Mouse (Mus musculus): ENCODE data around the gene Ntm. TPM values are rescaled to one million over a fixed set of nuclear protein-coding genes. Genes with fewer than 3 reads are reported as not detected.

Ntm gene
- total RNA-seq, 2 experiments from 2014 or later, result 2.2 to 2.7 TPM

DNA sequence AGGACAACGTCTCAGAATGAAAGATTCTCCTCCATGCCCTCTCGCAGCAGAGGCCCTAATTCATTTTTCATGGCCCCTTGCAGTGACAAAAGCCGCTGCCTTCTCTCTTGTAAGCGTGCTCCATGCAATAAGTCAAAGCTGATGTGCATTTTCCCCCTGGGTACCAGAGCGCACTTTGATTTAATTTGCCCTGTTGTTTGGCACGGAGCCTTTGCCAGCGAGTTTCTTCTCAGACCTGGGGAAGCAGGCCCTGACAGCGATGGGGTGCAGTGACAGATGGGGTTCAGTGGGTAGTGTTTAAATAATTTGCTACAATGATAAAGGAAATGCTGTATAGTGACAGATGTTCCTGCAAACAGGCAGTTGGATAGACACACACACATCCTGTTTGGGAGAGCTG, 904.1 kb downstream of the Ntm start:
- intact Hi-C loops (cut with DNase I), result no loop called here
- DNase-seq (ENCODE audit: low spot score), result no peak

GRCm38 (mm10) chr9:29055637-29056036, 907.3 kb downstream of the Ntm start:
- DNase-seq (ENCODE audit: low spot score), result no peak
- intact Hi-C loops (cut with DNase I), result no loop called here

GRCm38 (mm10) chr9:29036466-29036865, 926.5 kb downstream of the Ntm start:
- DNase-seq (ENCODE audit: low spot score), result no peak
- intact Hi-C loops (cut with DNase I), result no loop called here

GRCm38 (mm10) chr9:29036058-29036457, 926.9 kb downstream of the Ntm start:
- intact Hi-C loops (cut with DNase I), result no loop called here
- DNase-seq (ENCODE audit: low spot score), result no peak

- no peak for DNase-seq (ENCODE audit: low spot score)
- intact Hi-C loops (cut with DNase I), result no loop called here
These were observed 936.5 kb downstream of the Ntm start for GRCm38 (mm10) chr9:29026410-29026809.

DNA sequence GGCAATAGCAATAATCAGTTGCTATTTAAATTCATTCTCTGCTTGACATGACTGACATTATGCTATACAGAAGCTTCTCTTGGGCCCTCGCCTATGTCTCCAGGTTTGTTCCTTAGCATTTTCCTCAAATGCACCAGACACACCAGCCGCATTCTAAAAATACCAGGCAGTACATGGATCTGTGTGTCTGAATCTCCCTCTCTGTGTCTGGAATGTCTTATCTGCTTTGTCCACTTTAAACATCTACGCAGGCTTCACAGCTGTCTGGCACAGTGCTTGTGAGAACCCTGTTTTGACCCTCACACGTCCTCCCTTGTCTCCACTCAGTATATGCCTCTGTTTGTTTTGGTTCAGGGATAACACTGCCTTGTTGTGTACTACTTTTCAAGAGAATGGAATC, 937.3 kb downstream of the Ntm start:
- intact Hi-C loops (cut with DNase I), result no loop called here
- DNase-seq (ENCODE audit: low spot score), result no peak

DNA sequence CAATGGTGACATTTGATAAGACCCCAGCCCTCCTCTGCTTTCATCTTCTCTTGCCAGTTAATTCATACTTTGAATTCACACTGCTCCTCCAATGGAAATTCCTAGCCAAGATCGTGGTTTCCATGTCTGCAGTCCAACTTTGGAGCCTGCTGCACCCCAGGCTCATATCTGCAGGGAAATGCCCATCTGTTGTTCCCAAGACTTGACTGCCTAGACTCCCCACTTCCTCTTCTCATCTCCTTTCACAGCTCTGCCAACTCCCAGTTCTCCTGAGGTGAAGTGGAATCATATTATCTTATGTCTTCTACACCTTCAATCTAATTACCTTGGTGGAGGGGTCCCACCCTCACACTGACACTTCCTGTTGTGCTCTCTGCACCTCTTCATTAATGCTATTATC, 937.8 kb downstream of the Ntm start:
- intact Hi-C loops (cut with DNase I), result no loop called here
- DNase-seq (ENCODE audit: low spot score), result no peak

- DNase-seq (ENCODE audit: low spot score), result no peak
- intact Hi-C loops (cut with DNase I), result no loop called here
These were observed 946.1 kb downstream of the Ntm start for GRCm38 (mm10) chr9:29016879-29017278.

DNA sequence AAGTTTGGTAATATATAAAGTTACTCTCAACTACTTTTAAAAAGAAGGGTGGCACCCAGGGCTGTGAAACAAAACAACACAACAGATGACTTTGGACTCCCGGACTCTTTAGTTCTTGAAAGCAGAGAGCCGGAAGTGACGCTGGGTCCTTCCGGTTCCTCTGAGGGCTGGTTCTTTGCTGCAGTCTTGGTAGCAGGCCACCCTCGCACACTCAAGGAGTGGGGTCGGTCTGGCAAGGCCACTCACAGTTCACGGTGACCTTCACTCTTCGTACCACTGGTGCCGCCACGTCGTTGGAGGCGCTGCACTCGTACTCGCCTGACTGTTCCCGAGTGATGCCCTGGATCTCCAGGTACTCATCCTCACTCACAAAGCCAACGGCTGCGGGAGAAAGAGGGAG, 949.1 kb downstream of the Ntm start:
- DNase-seq (ENCODE audit: low spot score), result no peak
- intact Hi-C loops (cut with DNase I), result no loop called here

DNA sequence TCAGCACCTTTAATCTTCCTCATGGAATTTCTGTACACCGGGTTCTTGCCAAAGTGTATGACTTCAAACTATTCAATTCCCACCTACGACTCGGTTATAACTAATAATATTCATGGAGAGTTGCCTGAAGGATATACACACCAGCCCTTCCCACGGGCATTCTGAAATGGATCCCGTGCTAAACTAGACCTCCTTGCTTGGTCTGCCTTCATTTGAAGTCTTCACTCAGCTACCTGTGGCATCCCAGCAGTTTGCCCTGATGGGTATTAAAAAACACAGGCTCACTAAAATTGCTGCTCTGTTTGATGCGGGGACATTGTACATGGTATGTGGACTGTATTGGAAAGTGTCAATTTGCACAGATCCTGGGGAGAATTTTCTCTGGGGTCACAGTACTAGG, 950.4 kb downstream of the Ntm start:
- intact Hi-C loops (cut with DNase I), result no loop called here
- no peak for DNase-seq (ENCODE audit: low spot score)

- intact Hi-C loops (cut with DNase I), result no loop called here
- DNase-seq (ENCODE audit: low spot score), result no peak
These were observed 951.5 kb downstream of the Ntm start for GRCm38 (mm10) chr9:29011476-29011875.

- DNase-seq (ENCODE audit: low spot score), result no peak
- intact Hi-C loops (cut with DNase I), result no loop called here
These were observed 958.4 kb downstream of the Ntm start for GRCm38 (mm10) chr9:29004534-29004933.

DNA sequence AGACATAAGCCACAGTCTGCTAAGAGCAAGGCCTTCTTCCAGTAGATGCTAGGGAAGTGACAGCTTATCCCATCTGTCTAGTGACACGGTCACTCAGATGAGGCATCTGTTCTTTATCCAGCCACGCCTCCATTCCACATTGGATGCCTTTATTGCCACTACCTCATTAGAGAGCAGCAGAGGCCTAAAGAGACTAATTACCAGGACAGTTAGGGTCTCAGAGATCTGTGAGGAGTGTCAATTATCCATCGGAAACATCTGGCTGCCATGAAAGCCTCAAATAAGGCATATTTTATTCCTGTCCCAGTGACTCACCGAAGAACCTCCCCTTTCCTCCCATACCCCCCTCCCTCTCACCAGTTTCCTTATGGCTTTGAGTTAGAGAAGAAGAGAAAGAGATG, 963.0 kb downstream of the Ntm start:
- intact Hi-C loops (cut with DNase I), result no loop called here
- DNase-seq (ENCODE audit: low spot score), result no peak

DNA sequence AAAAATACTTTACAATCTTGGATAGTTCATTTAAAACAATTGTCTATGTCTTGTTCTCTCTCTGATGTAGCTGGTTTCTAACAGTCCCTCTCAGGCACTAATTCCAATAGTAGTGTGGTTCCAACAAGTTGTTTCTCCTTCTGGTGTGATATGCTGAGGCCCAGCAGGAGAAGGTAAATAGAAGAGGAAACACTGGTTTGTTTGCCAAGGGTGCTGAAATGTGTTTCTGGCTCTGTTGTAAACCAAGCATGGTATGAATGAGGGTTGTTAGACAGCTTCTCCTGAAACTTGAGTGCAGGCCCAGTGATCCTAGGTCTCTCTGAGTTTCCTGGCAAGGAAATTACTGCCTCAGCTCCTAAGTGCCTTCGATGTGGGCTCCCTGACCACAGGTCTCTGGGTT, 985.7 kb downstream of the Ntm start:
- no peak for DNase-seq (ENCODE audit: low spot score)
- intact Hi-C loops (cut with DNase I), result no loop called here

GRCm38 (mm10) chr9:28969455-28969854, 993.5 kb downstream of the Ntm start:
- no peak for DNase-seq (ENCODE audit: low spot score)
- intact Hi-C loops (cut with DNase I), result no loop called here
